Mouse (Mus musculus) midbrain, embryonic 12.5 days (tissue): ENCODE data around the gene Sfn. TPM values are rescaled to one million over a fixed set of nuclear protein-coding genes. Genes with fewer than 3 reads are reported as not detected.
A peak's percentile ranks its signal among the peaks of the same experiment; 100 is the strongest.

ENCODE experiments used
- ATAC-seq: fragments of 200-750 bp; cut with Nextera tagmentation; 2 replicates; pipeline ENCODE4 v1.8.0; 2017; ENCODE audit warnings: low read depth, moderate TSS enrichment, moderate library complexity; ENCODE audit not compliant: low FRiP score
- H3K27ac ChIP-seq: fragments of 300-500 bp; sonication (generic); replicated peaks from 2 replicates; pipeline ENCODE4 v1.5.1; 2016; ENCODE audit warnings: mild to moderate bottlenecking
- H3K27me3 ChIP-seq: fragments of 300-500 bp; sonication (generic); 2 replicates; pipeline ENCODE4 v1.6.1; 2016; ENCODE audit warnings: mild to moderate bottlenecking
- H3K36me3 ChIP-seq: fragments of 300-500 bp; sonication (generic); 2 replicates; pipeline ENCODE4 v1.6.1; 2016
- H3K4me1 ChIP-seq: fragments of 300-500 bp; sonication (generic); 2 replicates; pipeline ENCODE4 v1.6.1; 2016
- H3K4me2 ChIP-seq: fragments of 300-500 bp; sonication (generic); replicated peaks from 2 replicates; pipeline ENCODE4 v1.6.1; 2016; ENCODE audit warnings: mild to moderate bottlenecking, moderate library complexity
- H3K4me3 ChIP-seq: fragments of 300-500 bp; sonication (generic); 2 replicates; pipeline ENCODE4 v1.5.1; 2016; ENCODE audit warnings: mild to moderate bottlenecking
- H3K9ac ChIP-seq: fragments of 300-500 bp; sonication (generic); replicated peaks from 2 replicates; pipeline ENCODE4 v1.6.1; 2016; ENCODE audit warnings: mild to moderate bottlenecking, moderate library complexity
- H3K9me3 ChIP-seq: fragments of 300-500 bp; sonication (generic); 2 replicates; pipeline ENCODE4 v1.6.1; 2016; ENCODE audit warnings: mild to moderate bottlenecking
- WGBS: fragments of 180-500 bp; shearing (Covaris S2); methylation state at CpG from one replicate; pipeline ENCODE4 v1.1.7; 2016; 5-methylcytosine and 5-hydroxymethylcytosine counted together
- polyA plus RNA-seq: library from polyadenylated mRNA; unstranded; fragments of >200 nt; fragmentation: Nextera tagmentation; extraction: Ambion mirVana; gene quantifications from 2 replicates; pipeline ENCODE4 v1.2.1, GENCODE M21; 2016

Gene Sfn
- polyA plus RNA-seq, 1 experiment from 2014 or later, result 9.5 TPM

DNA sequence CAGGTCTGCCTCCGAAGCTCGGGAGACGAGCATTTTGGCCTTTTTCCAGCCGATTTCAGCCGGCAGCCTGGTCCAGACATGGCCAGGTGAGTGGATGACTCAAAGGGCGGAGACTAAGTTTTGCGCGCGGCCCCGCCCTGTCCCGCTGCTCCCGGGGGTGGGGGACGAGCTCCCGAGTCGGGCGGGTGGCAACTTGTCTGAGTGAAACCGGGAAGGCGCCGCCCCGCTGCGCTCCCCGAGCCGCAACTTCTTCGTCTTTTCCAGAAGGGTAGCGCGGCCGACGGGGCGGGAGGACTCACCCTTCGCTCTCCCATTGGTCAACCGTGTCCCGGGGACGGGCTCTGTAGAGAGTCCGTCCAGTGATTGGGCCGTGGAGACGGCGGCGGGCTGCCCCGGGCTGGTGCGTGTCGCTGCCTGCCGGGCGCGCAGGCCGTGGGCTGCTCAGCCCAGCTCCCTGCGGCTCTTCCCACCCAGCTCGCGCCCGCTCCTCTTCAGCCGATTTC, 2.3 kb downstream of the Sfn start:
- ATAC-seq, result peak; percentile 95
- Histone ChIP-seq H3K4me2 (peak overlapping the region; percentile 70), H3K27ac (no peak overlapping the region), H3K4me1 (peaks cover 12% of the 10 kb centered on the region), H3K36me3 (peaks cover 13% of the 10 kb centered on the region), H3K27me3 (peaks cover 60% of the 10 kb centered on the region), H3K9me3 (no peaks in the 10 kb centered on the region), H3K4me3 (peak overlapping the region; percentile 47), H3K9ac (peak overlapping the region; percentile 35)
- under 1% methylated on average over 48 of the region's 50 CpGs for WGBS

GRCm38 (mm10) chr4:133599116-133599515, 2.9 kb downstream of the Sfn start:
- peak overlapping the region; percentile 35; the same call in 1 of the 2 replicates for H3K9ac ChIP-seq
- 24% methylated on average over 7 of the region's 7 CpGs for WGBS
- ATAC-seq, result no peak

DNA sequence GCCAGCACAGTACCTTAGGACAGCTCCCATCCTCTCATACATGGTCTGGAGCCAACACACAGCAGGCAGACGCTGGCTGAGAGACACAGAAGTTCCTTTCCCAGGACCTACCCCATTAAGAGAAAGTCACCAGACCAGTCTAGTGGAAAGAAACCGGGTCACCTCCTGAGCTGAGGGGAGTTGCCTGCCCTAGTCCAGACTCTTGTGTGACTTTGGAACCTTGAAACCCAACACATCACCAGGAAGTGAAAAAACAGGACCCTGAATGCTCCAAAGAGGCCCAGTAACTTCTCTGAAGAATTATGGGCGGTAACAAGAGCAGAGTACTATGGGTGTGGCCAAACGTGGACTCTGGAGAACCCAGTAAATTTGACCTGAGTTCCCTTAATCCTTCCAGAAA, 3.4 kb downstream of the Sfn start:
- peaks cover 12% of the 10 kb centered on the region for H3K4me1 ChIP-seq
- no peak overlapping the region for H3K4me3 ChIP-seq
- H3K9me3 ChIP-seq, result no peaks in the 10 kb centered on the region
- ATAC-seq, result no peak
- WGBS, result 55% methylated on average over 4 of the region's 4 CpGs
- no peak overlapping the region for H3K9ac ChIP-seq
- no peak overlapping the region for H3K4me2 ChIP-seq
- peaks cover 7% of the 10 kb centered on the region for H3K36me3 ChIP-seq
- no peak overlapping the region for H3K27ac ChIP-seq
- H3K27me3 ChIP-seq, result peaks cover 60% of the 10 kb centered on the region

More at GRCm38 (mm10) chr4:133599116-133599515, 2.9 kb downstream of the Sfn start:
- Histone ChIP-seq H3K36me3 (peaks cover 10% of the 10 kb centered on the region), H3K4me3 (peak overlapping the region; percentile 47), H3K4me1 (peaks cover 12% of the 10 kb centered on the region), H3K9me3 (no peaks in the 10 kb centered on the region), H3K27ac (no peak overlapping the region), H3K27me3 (peaks cover 60% of the 10 kb centered on the region), H3K4me2 (peak overlapping the region; percentile 70)

GRCm38 (mm10) chr4:133596084-133596483, 5.9 kb downstream of the Sfn start:
- no peak overlapping the region for H3K4me2 ChIP-seq
- H3K27me3 ChIP-seq, result peaks cover 35% of the 10 kb centered on the region
- H3K36me3 ChIP-seq, result peaks cover 21% of the 10 kb centered on the region
- no peaks in the 10 kb centered on the region for H3K9me3 ChIP-seq
- WGBS, result 81% methylated on average over 6 of the region's 6 CpGs
- H3K4me3 ChIP-seq, result no peak overlapping the region
- H3K27ac ChIP-seq, result no peak overlapping the region
- ATAC-seq, result no peak
- H3K9ac ChIP-seq, result no peak overlapping the region
- H3K4me1 ChIP-seq, result peaks cover 12% of the 10 kb centered on the region

GRCm38 (mm10) chr4:133595538-133595937, 6.4 kb downstream of the Sfn start:
- no peak for ATAC-seq
- Histone ChIP-seq H3K4me2 (no peak overlapping the region), H3K9ac (no peak overlapping the region), H3K27ac (no peak overlapping the region), H3K4me1 (peaks cover 12% of the 10 kb centered on the region), H3K36me3 (peaks cover 26% of the 10 kb centered on the region), H3K9me3 (no peaks in the 10 kb centered on the region), H3K27me3 (peaks cover 29% of the 10 kb centered on the region), H3K4me3 (no peak overlapping the region)
- 80% methylated on average over 7 of the region's 7 CpGs for WGBS

- no peak for ATAC-seq
Observed at GRCm38 (mm10) chr4:133592570-133592969, 9.4 kb downstream of the Sfn start.

GRCm38 (mm10) chr4:133584059-133584951, 17.7 kb downstream of the Sfn start, which contains the start of gene Gpn2:
TSS of gene Gpn2 (plus strand) at chr4:133584362.
- peak within 1 kb of the TSS; percentile 79 for H3K4me3 ChIP-seq
- no peaks in the 10 kb centered on the region for H3K9me3 ChIP-seq
- no peaks in the 10 kb centered on the region for H3K27me3 ChIP-seq
- peak within 1 kb of the TSS; percentile 83 for H3K9ac ChIP-seq
- ATAC-seq, result peak; percentile 80; the same call in 1 of the 2 replicates
- peaks cover 13% of the 10 kb centered on the region for H3K4me1 ChIP-seq
- H3K36me3 ChIP-seq, result peaks cover 62% of the 10 kb centered on the region
- peak within 1 kb of the TSS; percentile 78 for H3K27ac ChIP-seq
- H3K4me2 ChIP-seq, result peak within 1 kb of the TSS; percentile 94
- 3% methylated on average over 65 of the region's 65 CpGs for WGBS

More at GRCm38 (mm10) chr4:133592570-133592969, 9.4 kb downstream of the Sfn start:
- H3K4me2 ChIP-seq, result no peak overlapping the region
- H3K4me3 ChIP-seq, result no peak overlapping the region
- H3K9me3 ChIP-seq, result no peaks in the 10 kb centered on the region
- H3K36me3 ChIP-seq, result peaks cover 56% of the 10 kb centered on the region
- H3K27ac ChIP-seq, result no peak overlapping the region
- 33% methylated on average over 7 of the region's 7 CpGs for WGBS
- H3K4me1 ChIP-seq, result no peaks in the 10 kb centered on the region
- no peaks in the 10 kb centered on the region; the same call in 1 of the 2 replicates for H3K27me3 ChIP-seq
- no peak overlapping the region for H3K9ac ChIP-seq

DNA sequence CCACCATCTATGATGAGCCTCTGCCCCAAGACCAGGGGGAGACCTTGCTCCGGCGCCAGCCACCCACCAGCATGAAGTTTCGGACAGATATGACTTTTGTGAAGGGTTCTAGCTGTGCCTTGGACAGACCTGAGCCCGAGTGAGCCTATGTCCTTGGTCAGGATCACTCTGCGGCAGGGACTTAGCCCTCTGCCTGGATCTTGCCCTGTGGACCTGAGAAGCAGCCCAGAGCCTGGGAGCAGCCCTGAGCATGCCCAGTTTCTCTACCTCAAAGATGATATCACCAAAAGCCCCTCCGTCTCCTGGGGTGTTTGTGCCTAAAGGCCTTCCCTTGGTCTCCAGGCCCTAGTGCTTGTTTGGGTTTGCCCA, 18.3 kb downstream of the Sfn start:
- H3K9ac ChIP-seq, result peak overlapping the region; percentile 83
- H3K27ac ChIP-seq, result peak overlapping the region; percentile 78
- no peaks in the 10 kb centered on the region for H3K9me3 ChIP-seq
- 63% methylated on average over 6 of the region's 6 CpGs for WGBS
- no peaks in the 10 kb centered on the region for H3K27me3 ChIP-seq
- peak overlapping the region; percentile 94 for H3K4me2 ChIP-seq
- H3K36me3 ChIP-seq, result peaks cover 60% of the 10 kb centered on the region
- ATAC-seq, result no peak
- peak overlapping the region; percentile 79 for H3K4me3 ChIP-seq
- peaks cover 13% of the 10 kb centered on the region for H3K4me1 ChIP-seq

- peaks cover 42% of the 10 kb centered on the region for H3K36me3 ChIP-seq
- H3K9me3 ChIP-seq, result no peaks in the 10 kb centered on the region
- no peak overlapping the region for H3K27ac ChIP-seq
- whole genome bisulfite sequencing, result 66% methylated on average over 12 of the region's 12 CpGs
- H3K9ac ChIP-seq, result no peak overlapping the region
- no peak for ATAC-seq
- H3K4me2 ChIP-seq, result no peak overlapping the region
- H3K27me3 ChIP-seq, result no peaks in the 10 kb centered on the region
- H3K4me3 ChIP-seq, result no peak overlapping the region
- H3K4me1 ChIP-seq, result peaks cover 12% of the 10 kb centered on the region
Observed at GRCm38 (mm10) chr4:133577983-133578382, 24.0 kb downstream of the Sfn start.

GRCm38 (mm10) chr4:133574843-133575202, 27.1 kb downstream of the Sfn start:
- peak overlapping the region; percentile 89 for H3K9ac ChIP-seq
- H3K4me1 ChIP-seq, result peaks cover 12% of the 10 kb centered on the region
- H3K36me3 ChIP-seq, result peaks cover 17% of the 10 kb centered on the region; the same call in 1 of the 2 replicates
- H3K9me3 ChIP-seq, result no peaks in the 10 kb centered on the region
- no peaks in the 10 kb centered on the region for H3K27me3 ChIP-seq
- H3K27ac ChIP-seq, result peak overlapping the region; percentile 90
- peak overlapping the region; percentile 92 for H3K4me2 ChIP-seq
- peak; percentile 30; the same call in 1 of the 2 replicates for ATAC-seq
- peak overlapping the region; percentile 97 for H3K4me3 ChIP-seq
- WGBS, result under 1% methylated on average over 41 of the region's 41 CpGs

DNA sequence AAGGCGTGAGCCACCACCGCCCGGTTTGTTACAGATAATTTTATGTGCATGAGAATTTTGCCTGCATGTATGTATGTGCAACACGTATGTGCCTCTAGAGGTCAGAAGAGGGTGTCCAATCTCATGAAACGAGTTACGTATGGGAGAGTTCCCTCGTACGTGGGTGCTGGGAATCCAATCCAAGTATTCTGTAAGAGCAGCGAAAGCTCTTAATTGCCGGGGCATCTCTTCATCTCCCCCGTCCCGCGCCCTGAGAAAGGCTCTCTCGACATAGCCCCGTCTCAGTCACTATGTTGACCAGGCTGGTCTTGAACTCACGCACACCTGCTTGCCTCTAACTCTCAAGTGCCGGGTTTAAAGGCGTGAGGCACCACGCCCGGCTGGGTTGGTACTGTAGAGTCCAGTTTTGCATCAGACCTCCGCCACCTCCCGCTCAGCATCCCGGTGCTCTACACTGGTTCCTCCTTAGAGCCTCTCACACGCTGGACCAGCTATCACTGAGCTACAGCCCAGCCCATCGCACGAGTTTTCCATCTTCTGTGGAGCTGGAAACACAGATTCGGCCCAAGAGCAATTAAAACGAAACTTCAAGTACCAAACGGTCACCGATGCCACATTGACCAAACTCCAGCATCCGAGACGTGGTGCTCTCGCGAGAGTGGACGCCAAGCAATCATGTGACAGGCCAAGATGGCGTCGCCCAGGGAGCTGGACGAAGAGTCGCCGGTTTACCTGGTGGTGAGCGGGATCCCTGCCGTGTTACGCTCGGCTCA, 27.7 kb downstream of the Sfn start, which contains the start of gene Gpatch3:
Gpatch3 (plus strand) TSS at position 676 of the 773 bp plus-strand sequence.
- ATAC-seq, result peak; percentile 92
- peaks cover 12% of the 10 kb centered on the region for H3K4me1 ChIP-seq
- H3K9me3 ChIP-seq, result no peaks in the 10 kb centered on the region
- H3K27me3 ChIP-seq, result no peaks in the 10 kb centered on the region
- H3K36me3 ChIP-seq, result peaks cover 14% of the 10 kb centered on the region; the same call in 1 of the 2 replicates
- peak within 1 kb of the TSS; percentile 89 for H3K9ac ChIP-seq
- 7% methylated on average over 44 of the region's 44 CpGs for WGBS
- peak within 1 kb of the TSS; percentile 97 for H3K4me3 ChIP-seq
- H3K27ac ChIP-seq, result peak within 1 kb of the TSS; percentile 90
- H3K4me2 ChIP-seq, result peak within 1 kb of the TSS; percentile 92
